Comparison of ENCODE assay signal across 9 mouse cellular contexts in the genomic region with DNA sequence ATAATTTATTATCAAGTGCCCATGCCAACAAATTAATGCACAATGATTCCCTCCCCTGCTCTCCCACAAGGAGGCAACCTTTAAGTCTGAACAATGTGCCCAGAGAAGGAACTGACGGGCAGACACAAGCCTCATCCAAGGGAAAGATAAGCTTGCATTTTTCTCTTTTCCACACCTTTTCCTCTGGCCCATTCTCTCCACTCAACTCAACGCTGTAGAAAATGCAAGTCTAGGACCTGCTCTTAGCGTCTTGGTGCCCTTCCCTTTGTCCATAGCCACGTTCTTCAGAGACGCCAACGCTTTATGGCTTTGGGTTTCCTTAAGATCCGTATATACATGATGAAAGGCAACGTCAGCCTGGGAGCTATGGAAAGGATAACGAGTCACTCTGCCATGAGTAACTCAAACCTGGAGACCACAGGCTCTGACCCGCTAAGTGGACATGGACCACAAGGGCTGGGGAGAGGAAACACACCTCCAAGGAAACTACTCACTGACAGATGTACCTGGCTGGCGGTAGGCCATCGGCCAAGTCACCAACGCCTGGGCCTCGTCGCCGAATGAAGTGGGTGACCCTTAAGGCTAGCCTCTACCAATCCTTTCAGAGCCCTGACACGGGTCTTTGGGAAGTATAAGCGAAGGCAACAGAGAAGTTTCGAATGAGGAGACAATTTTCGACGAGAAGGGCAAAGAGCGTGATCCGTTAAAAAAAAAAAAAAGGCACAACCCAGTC. TPM values are rescaled to one million over a fixed set of nuclear protein-coding genes. Genes with fewer than 3 reads are reported as not detected.
DNase-seq lines count a peak whose midpoint lies in the region; ATAC-seq and TF ChIP-seq lines count a peak whose summit lies in the region.
"Had no signal": no experiment of that assay in that cellular context is flagged by ENCODE, and none has a peak within 500 bp of the region (broad histone marks: within the 10 kb centered on the region; RNA-seq: fewer than 3 reads in every experiment).

No protein-coding gene starts in this region.

- peak overlapping the region; percentile 98 for H3K4me3 ChIP-seq in forebrain, embryonic 11.5 days (ENCODE audit: low read depth, low read length)
- H3K4me3 ChIP-seq in hindbrain, embryonic 16.5 days (ENCODE audit: low read length): peak overlapping the region; percentile 65
- H3K4me3 ChIP-seq in liver, embryonic 12.5 days: peak overlapping the region; percentile 91
- H3K4me3 ChIP-seq in midbrain, postnatal 0 days (ENCODE audit: low read depth, low read length): peak overlapping the region; percentile 71

- peaks cover 2% of the 10 kb centered on the region; the same call in 1 of the 2 replicates for H3K4me1 ChIP-seq in forebrain, embryonic 11.5 days (replicated peaks; ENCODE audit: control insufficient read depth, insufficient read depth, low read length)
- peaks cover 26% of the 10 kb centered on the region for H3K4me1 ChIP-seq in hindbrain, embryonic 16.5 days (ENCODE audit: control insufficient read depth, insufficient read depth, low read depth, low read length)
- H3K4me1 ChIP-seq in liver, embryonic 12.5 days: peaks cover 56% of the 10 kb centered on the region
- H3K4me1 ChIP-seq in midbrain, postnatal 0 days (ENCODE audit: insufficient read depth, low read length): peaks cover 13% of the 10 kb centered on the region; the same call in 1 of the 2 replicates

- H3K27me3 ChIP-seq in forebrain, embryonic 11.5 days (ENCODE audit: control insufficient read depth, insufficient read depth, low read length): no peaks in the 10 kb centered on the region
- no peaks in the 10 kb centered on the region for H3K27me3 ChIP-seq in hindbrain, embryonic 16.5 days (replicated peaks; ENCODE audit: control insufficient read depth, insufficient read depth, low read length)
- no peaks in the 10 kb centered on the region for H3K27me3 ChIP-seq in liver, embryonic 12.5 days (replicated peaks)
- no peaks in the 10 kb centered on the region for H3K27me3 ChIP-seq in midbrain, postnatal 0 days (ENCODE audit: insufficient read depth, low read length)

- no peaks in the 10 kb centered on the region for H3K9me3 ChIP-seq in forebrain, embryonic 11.5 days (ENCODE audit: control insufficient read depth, low read length)
- H3K9me3 ChIP-seq in hindbrain, embryonic 16.5 days (ENCODE audit: control insufficient read depth, low read length): no peaks in the 10 kb centered on the region
- no peaks in the 10 kb centered on the region for H3K9me3 ChIP-seq in liver, embryonic 12.5 days (replicated peaks)
- no peaks in the 10 kb centered on the region for H3K9me3 ChIP-seq in midbrain, postnatal 0 days (ENCODE audit: low read length)

- peak overlapping the region; percentile 95 for H3K4me2 ChIP-seq in forebrain, embryonic 11.5 days (ENCODE audit: low read depth, low read length, severe bottlenecking)
- H3K4me2 ChIP-seq in hindbrain, embryonic 16.5 days (ENCODE audit: low read length): peak overlapping the region; percentile 80
- H3K4me2 ChIP-seq in liver, embryonic 12.5 days: peak overlapping the region; percentile 84
- peak overlapping the region; percentile 86 for H3K4me2 ChIP-seq in midbrain, postnatal 0 days (ENCODE audit: low read depth, low read length, poor library complexity, severe bottlenecking)

- WGBS in forebrain, embryonic 11.5 days: 3% methylated on average over 23 of the region's 23 CpGs
- under 1% methylated on average over 23 of the region's 23 CpGs for WGBS in hindbrain, embryonic 16.5 days
- WGBS in liver, embryonic 12.5 days (ENCODE audit: insufficient replicate concordance): 1% methylated on average over 23 of the region's 23 CpGs
- WGBS in midbrain, postnatal 0 days: under 1% methylated on average over 23 of the region's 23 CpGs

- 0 out of 2 replicates have a peak, but pooled peaks have one; percentile 8 for ATAC-seq in forebrain, embryonic 11.5 days (replicated peaks; ENCODE audit: low FRiP score)
- ATAC-seq in hindbrain, embryonic 16.5 days: no peak
- peak; percentile 28; the same call in 1 of the 2 replicates for ATAC-seq in liver, embryonic 12.5 days
- ATAC-seq in midbrain, postnatal 0 days (ENCODE audit: low FRiP score): 0 out of 2 replicates have a peak, but pooled peaks have one; percentile 7

- DNase-seq in spleen, adult 12 weeks (ENCODE audit: low spot score): peak; percentile 6
- no peak for DNase-seq in spleen, postnatal 14 days (ENCODE audit: low spot score in 2 of 2)
- DNase-seq in c-Kit-positive CD71-negative TER-119-negative erythroid progenitor cells, embryonic 14.5 days (ENCODE audit: low read depth): peak; percentile 24
- DNase-seq in forebrain, embryonic 11.5 days (ENCODE audit: low spot score): peak; percentile 58
- peak; percentile 20 for DNase-seq in midbrain, postnatal 0 days (ENCODE audit: low spot score)
- DNase-seq in urinary bladder, postnatal 14 days (ENCODE audit: low spot score): peak; percentile 24

- H3K9ac ChIP-seq in forebrain, embryonic 11.5 days (ENCODE audit: low read length): peak overlapping the region; percentile 98
- peak overlapping the region; percentile 80 for H3K9ac ChIP-seq in hindbrain, embryonic 16.5 days (ENCODE audit: low read depth, low read length)
- peak overlapping the region; percentile 96 for H3K9ac ChIP-seq in liver, embryonic 12.5 days
- H3K9ac ChIP-seq in midbrain, postnatal 0 days (replicated peaks; ENCODE audit: low read length, poor library complexity, severe bottlenecking): peak overlapping the region; percentile 85

- TF ChIP-seq CTCF in midbrain, postnatal 0 days (IDR thresholded peaks at IDR 0.05): peak; percentile 51

- peak overlapping the region; percentile 91 for H3K27ac ChIP-seq in forebrain, embryonic 11.5 days (ENCODE audit: low read depth, low read length)
- peak overlapping the region; percentile 92 for H3K27ac ChIP-seq in hindbrain, embryonic 16.5 days (ENCODE audit: low read depth, low read length)
- H3K27ac ChIP-seq in liver, embryonic 12.5 days: peak overlapping the region; percentile 94
- H3K27ac ChIP-seq in midbrain, postnatal 0 days (ENCODE audit: low read depth, low read length): peak overlapping the region; percentile 88

- H3K36me3 ChIP-seq in forebrain, embryonic 11.5 days (ENCODE audit: control insufficient read depth, insufficient read depth, low read length): no peaks in the 10 kb centered on the region; the same call in 1 of the 2 replicates
- no peaks in the 10 kb centered on the region for H3K36me3 ChIP-seq in hindbrain, embryonic 16.5 days (ENCODE audit: control insufficient read depth, insufficient read depth, low read length)
- H3K36me3 ChIP-seq in liver, embryonic 12.5 days: peaks cover 30% of the 10 kb centered on the region
- H3K36me3 ChIP-seq in midbrain, postnatal 0 days (ENCODE audit: insufficient read depth, low read length): no peaks in the 10 kb centered on the region

RNA-seq across cellular contexts. Expression of a gene that starts 28.6 kb away (rescaled TPM):
- 274 and 277 TPM in 2 replicates for polyA plus RNA-seq in forebrain, embryonic 11.5 days (2014; fragmentation: Nextera tagmentation; extraction: Ambion mirVana)
- 263 and 279 TPM in 2 replicates for polyA plus RNA-seq in hindbrain, embryonic 16.5 days (2015; fragmentation: Nextera tagmentation; extraction: Ambion mirVana)
- polyA plus RNA-seq in liver, embryonic 12.5 days (2016; fragmentation: Nextera tagmentation; extraction: Ambion mirVana): 118 and 125 TPM in 2 replicates
- 237 and 357 TPM in 2 replicates for total RNA-seq in midbrain, postnatal 0 days (2014; rRNA removed)
- 241 and 249 TPM in 2 replicates for polyA plus RNA-seq in midbrain, postnatal 0 days (2015; fragmentation: Nextera tagmentation; extraction: Ambion mirVana)

RNA-seq across cellular contexts. Expression of a gene that starts 28.8 kb away (rescaled TPM):
- 11.3 TPM in 2 replicates for polyA plus RNA-seq in forebrain, embryonic 11.5 days (2014; fragmentation: Nextera tagmentation; extraction: Ambion mirVana)
- polyA plus RNA-seq in hindbrain, embryonic 16.5 days (2015; fragmentation: Nextera tagmentation; extraction: Ambion mirVana): 5.2 and 5.7 TPM in 2 replicates
- 6.8 and 7.1 TPM in 2 replicates for polyA plus RNA-seq in liver, embryonic 12.5 days (2016; fragmentation: Nextera tagmentation; extraction: Ambion mirVana)
- 36.4 and 38.4 TPM in 2 replicates for total RNA-seq in midbrain, postnatal 0 days (2014; rRNA removed)
- polyA plus RNA-seq in midbrain, postnatal 0 days (2015; fragmentation: Nextera tagmentation; extraction: Ambion mirVana): 11.2 and 12.5 TPM in 2 replicates

RNA-seq across cellular contexts. Expression of a gene that starts 28.8 kb away (rescaled TPM):
- 21.2 and 28.5 TPM in 2 replicates for polyA plus RNA-seq in forebrain, embryonic 11.5 days (2014; fragmentation: Nextera tagmentation; extraction: Ambion mirVana)
- polyA plus RNA-seq in hindbrain, embryonic 16.5 days (2015; fragmentation: Nextera tagmentation; extraction: Ambion mirVana): 51.2 and 52.0 TPM in 2 replicates
- 31.5 and 33.3 TPM in 2 replicates for polyA plus RNA-seq in liver, embryonic 12.5 days (2016; fragmentation: Nextera tagmentation; extraction: Ambion mirVana)
- total RNA-seq in midbrain, postnatal 0 days (2014; rRNA removed): 107 and 115 TPM in 2 replicates
- polyA plus RNA-seq in midbrain, postnatal 0 days (2015; fragmentation: Nextera tagmentation; extraction: Ambion mirVana): 46.7 and 50.8 TPM in 2 replicates

RNA-seq across cellular contexts. Expression of a gene that starts 48.0 kb away (rescaled TPM):
- polyA plus RNA-seq in forebrain, embryonic 11.5 days (2014; fragmentation: Nextera tagmentation; extraction: Ambion mirVana): 22.0 and 26.5 TPM in 2 replicates
- 7.1 and 8.5 TPM in 2 replicates for polyA plus RNA-seq in hindbrain, embryonic 16.5 days (2015; fragmentation: Nextera tagmentation; extraction: Ambion mirVana)
- polyA plus RNA-seq in liver, embryonic 12.5 days (2016; fragmentation: Nextera tagmentation; extraction: Ambion mirVana): 9.2 and 11.0 TPM in 2 replicates
- 5.2 and 5.3 TPM in 2 replicates for total RNA-seq in midbrain, postnatal 0 days (2014; rRNA removed)
- 4.2 and 5.2 TPM in 2 replicates for polyA plus RNA-seq in midbrain, postnatal 0 days (2015; fragmentation: Nextera tagmentation; extraction: Ambion mirVana)
- total RNA-seq: hematopoietic stem cell, adult 5-6 weeks had no signal

Comparison
In these comparisons a context has a peak if more than half of its experiments do, and no peak if none do; other contexts are left out.
1. DNase-seq: peak in spleen, adult 12 weeks (single experiment), c-Kit-positive CD71-negative TER-119-negative erythroid progenitor cells, embryonic 14.5 days (single experiment), forebrain, embryonic 11.5 days (single experiment), midbrain, postnatal 0 days (single experiment) and urinary bladder, postnatal 14 days (single experiment); none in spleen, postnatal 14 days (0 of 2).
2. Peak in every context shown above with its lines, with median percentiles within 50 percentile points of each other: H3K27ac ChIP-seq, H3K4me2 ChIP-seq, H3K4me3 ChIP-seq and H3K9ac ChIP-seq.